Mouse (Mus musculus) liver, adult 2 months (tissue): ENCODE results near the gene Syn3.

ENCODE experiments used
- CTCF ChIP-seq: fragments of 200-500 bp; IDR thresholded peaks from 2 replicates; pipeline ENCODE4 v1.5.1; 2011; ENCODE audit warnings: low read depth, low read length, control low read depth
- POLR2A ChIP-seq: fragments of 200-500 bp; IDR thresholded peaks from 2 replicates; pipeline ENCODE4 v1.6.1; 2011; ENCODE audit warnings: low read length, control low read depth; ENCODE audit not compliant: insufficient read depth; ENCODE audit errors: extremely low read depth

DNA sequence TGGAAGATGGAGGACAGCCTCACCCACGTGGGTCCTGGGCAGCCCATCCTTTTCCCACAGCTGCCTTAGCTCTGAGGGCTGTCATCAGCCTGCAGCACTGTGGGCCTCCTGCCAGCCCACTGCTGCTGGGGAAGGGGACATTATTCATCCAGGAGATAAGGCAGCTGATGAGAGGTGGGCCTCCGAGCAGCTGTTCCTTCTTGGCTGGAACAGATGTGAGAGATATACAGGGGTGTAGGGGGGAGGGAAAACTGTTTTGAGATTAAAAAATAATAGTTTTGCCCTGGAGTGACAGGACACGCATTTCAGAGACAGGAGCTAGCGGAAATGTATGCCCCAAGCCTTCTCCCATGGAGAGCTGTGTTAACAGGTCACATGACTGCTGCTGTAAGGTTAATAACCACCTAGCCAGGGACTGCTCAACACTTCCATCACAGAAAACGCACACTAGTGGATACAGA lies 133.0 kb downstream of the Syn3 start:
- TF ChIP-seq CTCF: no peak
- TF ChIP-seq POLR2A: no peak
